Mouse (Mus musculus) hindbrain, embryonic 12.5 days (tissue): ENCODE data around the gene Foxf1. TPM values are rescaled to one million over a fixed set of nuclear protein-coding genes. Genes with fewer than 3 reads are reported as not detected.

Experiments used
- ATAC-seq: fragments of 200-750 bp; cut with Nextera tagmentation; 2 replicates; pipeline ENCODE4 v1.8.0; 2017; ENCODE audit warnings: moderate TSS enrichment; ENCODE audit not compliant: low FRiP score
- H3K27ac ChIP-seq: fragments of 300-500 bp; sonication (generic); 2 replicates; pipeline ENCODE4 v1.5.1; 2016; ENCODE audit warnings: mild to moderate bottlenecking
- H3K27me3 ChIP-seq: fragments of 300-500 bp; sonication (generic); 2 replicates; pipeline ENCODE4 v1.6.1; 2016; ENCODE audit warnings: mild to moderate bottlenecking
- H3K36me3 ChIP-seq: fragments of 300-500 bp; sonication (generic); 2 replicates; pipeline ENCODE4 v1.6.1; 2016; ENCODE audit warnings: mild to moderate bottlenecking
- H3K4me1 ChIP-seq: fragments of 300-500 bp; sonication (generic); 2 replicates; pipeline ENCODE4 v1.6.1; 2016
- H3K4me2 ChIP-seq: fragments of 300-500 bp; sonication (generic); replicated peaks from 2 replicates; pipeline ENCODE4 v1.6.1; 2016; ENCODE audit warnings: mild to moderate bottlenecking
- H3K4me3 ChIP-seq: fragments of 300-500 bp; sonication (generic); 2 replicates; pipeline ENCODE4 v1.5.1; 2016; ENCODE audit warnings: mild to moderate bottlenecking
- H3K9ac ChIP-seq: fragments of 300-500 bp; sonication (generic); 2 replicates; pipeline ENCODE4 v1.6.1; 2016; ENCODE audit warnings: mild to moderate bottlenecking, moderate library complexity
- H3K9me3 ChIP-seq: fragments of 300-500 bp; sonication (generic); replicated peaks from 2 replicates; pipeline ENCODE4 v1.6.1; 2016; ENCODE audit warnings: mild to moderate bottlenecking
- WGBS: fragments of 180-500 bp; shearing (Covaris S2); methylation state at CpG from one replicate; pipeline ENCODE4 v1.1.7; 2016; 5-methylcytosine and 5-hydroxymethylcytosine counted together
- polyA plus RNA-seq: library from polyadenylated mRNA; unstranded; fragments of >200 nt; fragmentation: Nextera tagmentation; extraction: Ambion mirVana; gene quantifications from 2 replicates; pipeline ENCODE4 v1.2.1, GENCODE M21; 2016

The Foxf1 gene
- polyA plus RNA-seq, 1 experiment from 2014 or later, result 2.0 TPM

GRCm38 (mm10) chr8:121083936-121084209 lies 313 bp upstream of the Foxf1 start:
- ATAC-seq, result no peak
- Histone ChIP-seq H3K36me3 (no peaks in the 10 kb centered on the region), H3K4me3 (peak overlapping the region; percentile 43), H3K27ac (no peak overlapping the region), H3K4me1 (peaks cover 27% of the 10 kb centered on the region), H3K9me3 (no peaks in the 10 kb centered on the region), H3K4me2 (peak overlapping the region; percentile 82), H3K9ac (no peak overlapping the region), H3K27me3 (peaks cover 99% of the 10 kb centered on the region)
- WGBS, result 0% methylated on average over 13 of the region's 27 CpGs

- Histone ChIP-seq H3K4me1 (peaks cover 27% of the 10 kb centered on the region), H3K36me3 (no peaks in the 10 kb centered on the region)
- ATAC-seq, result no peak
Measured at GRCm38 (mm10) chr8:121085011-121085410, 825 bp downstream of the Foxf1 start.

GRCm38 (mm10) chr8:121085561-121085960 lies 1.4 kb downstream of the Foxf1 start:
- Histone ChIP-seq H3K36me3 (no peaks in the 10 kb centered on the region), H3K4me3 (no peak overlapping the region), H3K27me3 (peaks cover 99% of the 10 kb centered on the region), H3K4me2 (0 out of 2 replicates have a peak overlapping the region, but pooled peaks have one; percentile 82), H3K9me3 (no peaks in the 10 kb centered on the region), H3K27ac (no peak overlapping the region), H3K4me1 (peaks cover 27% of the 10 kb centered on the region), H3K9ac (no peak overlapping the region)
- 19% methylated on average over 3 of the region's 3 CpGs for WGBS
- ATAC-seq, result no peak

More at GRCm38 (mm10) chr8:121085011-121085410, 825 bp downstream of the Foxf1 start:
- H3K9ac ChIP-seq, result peak overlapping the region; percentile 23; the same call in 1 of the 2 replicates
- peaks cover 99% of the 10 kb centered on the region for H3K27me3 ChIP-seq
- WGBS, result 2% methylated on average over 30 of the region's 30 CpGs
- H3K4me2 ChIP-seq, result peak overlapping the region; percentile 82
- H3K4me3 ChIP-seq, result peak overlapping the region; percentile 43
- no peaks in the 10 kb centered on the region for H3K9me3 ChIP-seq
- H3K27ac ChIP-seq, result no peak overlapping the region

- no peak overlapping the region for H3K9ac ChIP-seq
- WGBS, result 6% methylated on average over 19 of the region's 19 CpGs
- ATAC-seq, result no peak
- H3K4me1 ChIP-seq, result peaks cover 27% of the 10 kb centered on the region
- H3K36me3 ChIP-seq, result no peaks in the 10 kb centered on the region
- peaks cover 99% of the 10 kb centered on the region for H3K27me3 ChIP-seq
- H3K9me3 ChIP-seq, result no peaks in the 10 kb centered on the region
- no peak overlapping the region for H3K4me3 ChIP-seq
- H3K27ac ChIP-seq, result no peak overlapping the region
- H3K4me2 ChIP-seq, result no peak overlapping the region
Measured at GRCm38 (mm10) chr8:121086004-121086900, 2.1 kb downstream of the Foxf1 start.

GRCm38 (mm10) chr8:121088281-121088680 lies 4.1 kb downstream of the Foxf1 start:
- H3K27ac ChIP-seq, result no peak overlapping the region
- peaks cover 19% of the 10 kb centered on the region for H3K4me1 ChIP-seq
- ATAC-seq, result no peak
- H3K4me2 ChIP-seq, result no peak overlapping the region
- 3% methylated on average over 8 of the region's 8 CpGs for WGBS
- peaks cover 99% of the 10 kb centered on the region for H3K27me3 ChIP-seq
- H3K4me3 ChIP-seq, result no peak overlapping the region
- H3K9ac ChIP-seq, result no peak overlapping the region
- no peaks in the 10 kb centered on the region for H3K36me3 ChIP-seq
- no peaks in the 10 kb centered on the region for H3K9me3 ChIP-seq

GRCm38 (mm10) chr8:121088871-121089630 lies 4.9 kb downstream of the Foxf1 start:
- ATAC-seq, result no peak
- Histone ChIP-seq H3K4me2 (no peak overlapping the region), H3K4me3 (no peak overlapping the region), H3K36me3 (no peaks in the 10 kb centered on the region), H3K9me3 (no peaks in the 10 kb centered on the region), H3K9ac (no peak overlapping the region), H3K4me1 (peaks cover 11% of the 10 kb centered on the region), H3K27me3 (peaks cover 98% of the 10 kb centered on the region), H3K27ac (no peak overlapping the region)
- 2% methylated on average over 40 of the region's 40 CpGs for WGBS

- H3K4me2 ChIP-seq, result no peak overlapping the region
- no peaks in the 10 kb centered on the region for H3K36me3 ChIP-seq
- no peak overlapping the region for H3K4me3 ChIP-seq
- H3K4me1 ChIP-seq, result peaks cover 3% of the 10 kb centered on the region
- no peak overlapping the region for H3K9ac ChIP-seq
- no peak for ATAC-seq
- WGBS, result 4% methylated on average over 32 of the region's 32 CpGs
- no peak overlapping the region for H3K27ac ChIP-seq
- peaks cover 95% of the 10 kb centered on the region for H3K27me3 ChIP-seq
- no peaks in the 10 kb centered on the region for H3K9me3 ChIP-seq
Measured at GRCm38 (mm10) chr8:121089631-121090380, 5.6 kb downstream of the Foxf1 start.

- no peak overlapping the region for H3K4me2 ChIP-seq
- H3K36me3 ChIP-seq, result no peaks in the 10 kb centered on the region
- H3K9ac ChIP-seq, result no peak overlapping the region
- no peak overlapping the region for H3K27ac ChIP-seq
- H3K4me1 ChIP-seq, result no peaks in the 10 kb centered on the region
- ATAC-seq, result no peak
- 0% methylated on average over 1 of the region's 1 CpGs for WGBS
- no peak overlapping the region for H3K4me3 ChIP-seq
- peaks cover 86% of the 10 kb centered on the region for H3K27me3 ChIP-seq
- H3K9me3 ChIP-seq, result no peaks in the 10 kb centered on the region
Measured at GRCm38 (mm10) chr8:121090716-121091115, 6.5 kb downstream of the Foxf1 start.

- peaks cover 72% of the 10 kb centered on the region for H3K27me3 ChIP-seq
- no peak overlapping the region for H3K4me3 ChIP-seq
- H3K4me1 ChIP-seq, result no peaks in the 10 kb centered on the region
- ATAC-seq, result peak; percentile 24; the same call in 1 of the 2 replicates
- WGBS, result 28% methylated on average over 6 of the region's 6 CpGs
- H3K9me3 ChIP-seq, result no peaks in the 10 kb centered on the region
- no peak overlapping the region for H3K27ac ChIP-seq
- H3K36me3 ChIP-seq, result peaks cover 10% of the 10 kb centered on the region
- H3K4me2 ChIP-seq, result no peak overlapping the region
- H3K9ac ChIP-seq, result no peak overlapping the region
Measured at GRCm38 (mm10) chr8:121092141-121092540, 8.0 kb downstream of the Foxf1 start.

GRCm38 (mm10) chr8:121092627-121093026 lies 8.4 kb downstream of the Foxf1 start:
- peak; percentile 46; the same call in 1 of the 2 replicates for ATAC-seq
- peaks cover 15% of the 10 kb centered on the region for H3K36me3 ChIP-seq
- no peak overlapping the region for H3K4me3 ChIP-seq
- no peak overlapping the region for H3K27ac ChIP-seq
- no peaks in the 10 kb centered on the region for H3K4me1 ChIP-seq
- WGBS, result 5% methylated on average over 16 of the region's 16 CpGs
- H3K9me3 ChIP-seq, result no peaks in the 10 kb centered on the region
- peaks cover 67% of the 10 kb centered on the region for H3K27me3 ChIP-seq
- H3K4me2 ChIP-seq, result no peak overlapping the region
- no peak overlapping the region for H3K9ac ChIP-seq

- ATAC-seq, result no peak
- no peak overlapping the region for H3K27ac ChIP-seq
- no peak overlapping the region for H3K4me2 ChIP-seq
- H3K4me1 ChIP-seq, result no peaks in the 10 kb centered on the region
- no peak overlapping the region for H3K9ac ChIP-seq
- WGBS, result 60% methylated on average over 6 of the region's 6 CpGs
- H3K27me3 ChIP-seq, result peaks cover 59% of the 10 kb centered on the region
- H3K9me3 ChIP-seq, result no peaks in the 10 kb centered on the region
- peaks cover 23% of the 10 kb centered on the region for H3K36me3 ChIP-seq
- H3K4me3 ChIP-seq, result no peak overlapping the region
Measured at GRCm38 (mm10) chr8:121093496-121093895, 9.3 kb downstream of the Foxf1 start.
